ENCODE assay signal across 7 mouse cellular contexts in genomic region chr2:180657394-180658013, GRCm38 (mm10). TPM values are rescaled to one million over a fixed set of nuclear protein-coding genes. Genes with fewer than 3 reads are reported as not detected.
DNase-seq lines count a peak whose midpoint lies in the region; ATAC-seq lines count a peak whose summit lies in the region.

No protein-coding gene starts in this region.

- peaks cover 9% of the 10 kb centered on the region for H3K36me3 ChIP-seq in forebrain, embryonic 16.5 days (ENCODE audit: control insufficient read depth, insufficient read depth)
- no peaks in the 10 kb centered on the region for H3K36me3 ChIP-seq in hindbrain, embryonic 11.5 days (ENCODE audit: control insufficient read depth, insufficient read depth, low read length)

- H3K9ac ChIP-seq in forebrain, embryonic 16.5 days (replicated peaks; ENCODE audit: low read depth, low read length): no peak overlapping the region
- H3K9ac ChIP-seq in hindbrain, embryonic 11.5 days (ENCODE audit: low read depth, low read length): no peak overlapping the region

- 0 out of 2 replicates have a peak, but pooled peaks cover 3% of the 10 kb centered on the region for H3K4me1 ChIP-seq in forebrain, embryonic 16.5 days (replicated peaks; ENCODE audit: control insufficient read depth, insufficient read depth, low read length)
- peaks cover 4% of the 10 kb centered on the region for H3K4me1 ChIP-seq in hindbrain, embryonic 11.5 days (replicated peaks; ENCODE audit: control insufficient read depth, insufficient read depth, low read length)

- H3K4me3 ChIP-seq in forebrain, embryonic 16.5 days (replicated peaks; ENCODE audit: low read length): no peak overlapping the region
- H3K4me3 ChIP-seq in hindbrain, embryonic 11.5 days (ENCODE audit: low read depth, low read length): no peak overlapping the region

- no peak overlapping the region for H3K4me2 ChIP-seq in forebrain, embryonic 16.5 days (ENCODE audit: low read length)
- no peak overlapping the region for H3K4me2 ChIP-seq in hindbrain, embryonic 11.5 days (replicated peaks; ENCODE audit: low read depth, low read length)

- no peak overlapping the region for H3K27ac ChIP-seq in forebrain, embryonic 16.5 days (ENCODE audit: low read length)
- H3K27ac ChIP-seq in hindbrain, embryonic 11.5 days (ENCODE audit: low read depth, low read length): no peak overlapping the region

- ATAC-seq in forebrain, embryonic 16.5 days: peak; percentile 73
- ATAC-seq in hindbrain, embryonic 11.5 days (ENCODE audit: low FRiP score): peak; percentile 68; the same call in 1 of the 2 replicates

- H3K27me3 ChIP-seq in forebrain, embryonic 16.5 days (replicated peaks; ENCODE audit: control insufficient read depth, insufficient read depth, low read length): no peaks in the 10 kb centered on the region
- no peaks in the 10 kb centered on the region for H3K27me3 ChIP-seq in hindbrain, embryonic 11.5 days (ENCODE audit: control insufficient read depth, insufficient read depth, low read length)

- 77% methylated on average over 4 of the region's 4 CpGs for WGBS in forebrain, embryonic 16.5 days
- 72% methylated on average over 4 of the region's 4 CpGs for WGBS in hindbrain, embryonic 11.5 days

- DNase-seq in NIH3T3 (ENCODE audit: low read depth): peak; percentile 92
- DNase-seq in c-Kit-positive CD71-positive TER-119-positive erythroid progenitor cells, embryonic 14.5 days (ENCODE audit: low spot score): peak; percentile 69
- peak; percentile 84 for DNase-seq in hindbrain, embryonic 11.5 days (ENCODE audit: low spot score)
- DNase-seq in left cerebral cortex, adult 11 months (ENCODE audit: low spot score): peak; percentile 72
- peak; percentile 87 for DNase-seq in lung, postnatal 36 days
- DNase-seq in right cerebral cortex, adult 2 months (ENCODE audit: low spot score in 2 of 2): peak; percentile 75 to 78

- no peaks in the 10 kb centered on the region for H3K9me3 ChIP-seq in forebrain, embryonic 16.5 days (ENCODE audit: control insufficient read depth, low read length)
- H3K9me3 ChIP-seq in hindbrain, embryonic 11.5 days (ENCODE audit: control insufficient read depth, low read length): no peaks in the 10 kb centered on the region

RNA-seq across cellular contexts. Expression of gene Tcfl5, which starts 15.0 kb away (rescaled TPM):
- 0.15 and 0.28 TPM in 2 replicates for polyA plus RNA-seq in forebrain, embryonic 16.5 days (2015; fragmentation: Nextera tagmentation; extraction: Ambion mirVana)
- 0.38 and 0.60 TPM in 2 replicates for polyA plus RNA-seq in hindbrain, embryonic 11.5 days (2014; fragmentation: Nextera tagmentation; extraction: Ambion mirVana)

RNA-seq across cellular contexts. Expression of gene Dido1, which starts 52.3 kb away (rescaled TPM):
- polyA plus RNA-seq in forebrain, embryonic 16.5 days (2015; fragmentation: Nextera tagmentation; extraction: Ambion mirVana): 29.4 and 30.3 TPM in 2 replicates
- 29.5 and 39.7 TPM in 2 replicates for polyA plus RNA-seq in hindbrain, embryonic 11.5 days (2014; fragmentation: Nextera tagmentation; extraction: Ambion mirVana)

RNA-seq across cellular contexts. Expression of gene Gid8, which starts 52.4 kb away (rescaled TPM):
- polyA plus RNA-seq in forebrain, embryonic 16.5 days (2015; fragmentation: Nextera tagmentation; extraction: Ambion mirVana): 57.2 and 58.3 TPM in 2 replicates
- 59.6 and 70.0 TPM in 2 replicates for polyA plus RNA-seq in hindbrain, embryonic 11.5 days (2014; fragmentation: Nextera tagmentation; extraction: Ambion mirVana)

RNA-seq across cellular contexts. Expression of gene Col9a3, which starts 59.9 kb away (rescaled TPM):
- 50.8 and 51.5 TPM in 2 replicates for polyA plus RNA-seq in forebrain, embryonic 16.5 days (2015; fragmentation: Nextera tagmentation; extraction: Ambion mirVana)
- 22.3 and 22.6 TPM in 2 replicates for polyA plus RNA-seq in hindbrain, embryonic 11.5 days (2014; fragmentation: Nextera tagmentation; extraction: Ambion mirVana)
